Mouse (Mus musculus): ENCODE data around the gene Necap2.

DNA sequence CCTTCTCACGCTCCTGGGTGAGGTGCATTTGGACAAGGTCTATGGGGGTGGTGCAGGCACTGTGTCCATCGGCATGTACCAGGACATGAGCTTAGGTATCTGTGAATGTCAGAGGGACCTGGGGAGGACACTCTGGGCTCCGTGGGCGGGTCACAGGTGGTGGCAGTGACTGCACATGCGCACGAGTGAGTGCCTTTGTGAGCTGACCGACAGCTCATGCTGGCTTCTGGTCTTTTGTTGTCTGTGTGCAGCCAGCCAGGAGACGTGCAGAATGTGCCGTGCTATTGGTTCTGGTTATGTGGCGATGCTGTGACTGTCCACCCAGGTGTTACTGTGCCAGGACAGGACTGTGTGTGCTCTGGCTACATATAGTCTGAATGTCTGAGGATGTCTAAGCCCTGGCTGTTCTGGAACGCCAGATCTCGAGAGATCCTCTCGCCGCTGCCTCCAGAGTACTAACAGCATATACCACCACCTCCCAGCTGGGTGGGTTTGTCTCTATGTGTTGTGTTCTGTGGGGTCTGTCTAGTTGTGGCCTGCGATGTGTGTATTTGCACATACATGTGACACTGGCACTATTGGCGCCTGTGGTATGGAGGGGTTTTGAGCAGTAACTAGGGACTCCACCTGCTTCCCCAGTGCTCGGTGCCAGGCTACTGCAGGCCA is 29.2 kb downstream of the Necap2 start:
- TF ChIP-seq ZC3H11A (IDR thresholded peaks at IDR 0.05; ENCODE audit: borderline replicate concordance, low read depth, low read length) (no peak), HCFC1 (IDR thresholded peaks at IDR 0.05; ENCODE audit: borderline replicate concordance, insufficient read depth, low read length) (no peak), CHD2 (IDR thresholded peaks at IDR 0.05; ENCODE audit: low read depth, low read length) (no peak), MAFK (IDR thresholded peaks at IDR 0.05; ENCODE audit: insufficient read depth, low read depth, low read length) (no peak)
